Mouse (Mus musculus) midbrain, embryonic 11.5 days (tissue): ENCODE results near the gene Nos2. TPM values are rescaled to one million over a fixed set of nuclear protein-coding genes. Genes with fewer than 3 reads are reported as not detected.

Experiments used
- ATAC-seq: fragments of 200-750 bp; cut with Nextera tagmentation; 2 replicates; pipeline ENCODE4 v1.8.0; 2017; ENCODE audit warnings: moderate TSS enrichment, moderate library complexity; ENCODE audit not compliant: low FRiP score
- DNase-seq: peaks from one replicate; pipeline ENCODE4 v3.0.0; 2015; ENCODE audit warnings: low spot score; ENCODE audit errors: missing footprints
- H3K27ac ChIP-seq: fragments of 300-500 bp; sonication (generic); 2 replicates; pipeline ENCODE4 v1.5.1; 2014; ENCODE audit warnings: low read depth, low read length
- H3K27me3 ChIP-seq: fragments of 300-500 bp; sonication (generic); 2 replicates; pipeline ENCODE4 v1.6.1; 2014; ENCODE audit warnings: mild to moderate bottlenecking, low read length, moderate library complexity, mixed read lengths; ENCODE audit not compliant: control insufficient read depth, insufficient read depth
- H3K36me3 ChIP-seq: fragments of 300-500 bp; sonication (generic); 2 replicates; pipeline ENCODE4 v1.6.1; 2014; ENCODE audit warnings: mild to moderate bottlenecking, low read length, moderate library complexity, mixed read lengths; ENCODE audit not compliant: control insufficient read depth, insufficient read depth
- H3K4me1 ChIP-seq: fragments of 300-500 bp; sonication (generic); 2 replicates; pipeline ENCODE4 v1.6.1; 2014; ENCODE audit warnings: low read length; ENCODE audit not compliant: control insufficient read depth, insufficient read depth
- H3K4me2 ChIP-seq: fragments of 300-500 bp; sonication (generic); 2 replicates; pipeline ENCODE4 v1.6.1; 2014; ENCODE audit warnings: mild to moderate bottlenecking, moderate library complexity
- H3K4me3 ChIP-seq: fragments of 300-500 bp; sonication (generic); 2 replicates; pipeline ENCODE4 v1.5.1; 2014; ENCODE audit warnings: low read depth, low read length
- H3K9ac ChIP-seq: fragments of 300-500 bp; sonication (generic); 2 replicates; pipeline ENCODE4 v1.6.1; 2014; ENCODE audit warnings: low read length
- H3K9me3 ChIP-seq: fragments of 300-500 bp; sonication (generic); 2 replicates; pipeline ENCODE4 v1.6.1; 2016; ENCODE audit warnings: low read length; ENCODE audit not compliant: control insufficient read depth
- WGBS: fragments of 180-500 bp; shearing (Covaris S2); extraction: QIAGEN DNeasy Blood & Tissue Kit; methylation state at CpG from one replicate; pipeline ENCODE4 v1.1.7; 2014; 5-methylcytosine and 5-hydroxymethylcytosine counted together
- polyA plus RNA-seq: library from polyadenylated mRNA; unstranded; fragments of >200 nt; fragmentation: Nextera tagmentation; extraction: Ambion mirVana; gene quantifications from 2 replicates; pipeline ENCODE4 v1.2.1, GENCODE M21; 2014

Nos2 gene
- polyA plus RNA-seq, 1 experiment from 2014 or later, result 0.64 TPM

DNA sequence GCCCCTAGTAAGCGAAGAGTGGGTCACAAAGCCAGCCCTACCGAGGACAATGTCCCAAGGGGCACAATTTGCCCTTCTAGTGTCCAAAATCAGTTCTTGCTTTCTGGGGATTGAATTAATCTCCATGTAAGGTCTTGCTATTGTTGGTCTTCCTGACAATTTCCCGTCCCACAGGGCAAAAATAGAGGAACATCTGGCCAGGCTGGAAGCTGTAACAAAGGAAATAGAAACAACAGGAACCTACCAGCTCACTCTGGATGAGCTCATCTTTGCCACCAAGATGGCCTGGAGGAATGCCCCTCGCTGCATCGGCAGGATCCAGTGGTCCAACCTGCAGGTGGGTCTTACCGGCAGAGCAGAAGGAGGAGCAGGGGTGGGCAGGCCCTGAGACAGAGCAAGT lies 14.6 kb downstream of the Nos2 start:
- no peak overlapping the region for H3K9ac ChIP-seq
- ATAC-seq (no peak), DNase-seq (no peak)
- H3K36me3 ChIP-seq, result no peaks in the 10 kb centered on the region
- WGBS, result 77% methylated on average over 6 of the region's 6 CpGs
- no peaks in the 10 kb centered on the region for H3K9me3 ChIP-seq
- no peak overlapping the region for H3K4me3 ChIP-seq
- H3K27ac ChIP-seq, result no peak overlapping the region
- no peaks in the 10 kb centered on the region for H3K4me1 ChIP-seq
- no peaks in the 10 kb centered on the region for H3K27me3 ChIP-seq
- no peak overlapping the region for H3K4me2 ChIP-seq

GRCm38 (mm10) chr11:78943083-78943482 lies 22.5 kb downstream of the Nos2 start:
- ATAC-seq (no peak), DNase-seq (no peak)
- no peaks in the 10 kb centered on the region for H3K36me3 ChIP-seq
- no peak overlapping the region for H3K4me3 ChIP-seq
- no peak overlapping the region for H3K27ac ChIP-seq
- no peak overlapping the region for H3K4me2 ChIP-seq
- no peaks in the 10 kb centered on the region for H3K4me1 ChIP-seq
- 88% methylated on average over 1 of the region's 1 CpGs for WGBS
- no peak overlapping the region for H3K9ac ChIP-seq
- no peaks in the 10 kb centered on the region for H3K27me3 ChIP-seq
- no peaks in the 10 kb centered on the region for H3K9me3 ChIP-seq

DNA sequence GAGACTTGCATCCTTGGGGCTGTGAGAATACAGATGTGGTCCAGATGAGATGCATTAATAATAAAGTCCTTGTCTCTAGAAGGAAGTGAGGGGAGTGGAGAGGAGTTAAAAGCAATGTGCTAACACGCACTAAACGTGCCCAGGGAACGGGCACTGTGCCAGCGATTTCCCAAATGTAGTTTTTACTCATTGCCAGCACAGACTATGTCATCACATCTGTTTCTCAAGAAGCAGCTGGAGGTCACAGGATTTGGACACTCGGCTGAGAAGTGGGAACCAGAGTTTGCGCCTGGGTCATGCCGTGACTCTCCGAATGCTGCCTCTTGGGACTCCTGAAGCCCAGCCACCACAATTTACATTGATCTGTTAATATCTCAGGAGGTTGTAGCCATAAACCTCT lies 29.8 kb downstream of the Nos2 start:
- DNase-seq (no peak), ATAC-seq (no peak)
- no peaks in the 10 kb centered on the region; the same call in 1 of the 2 replicates for H3K27me3 ChIP-seq
- H3K27ac ChIP-seq, result no peak overlapping the region
- no peaks in the 10 kb centered on the region for H3K9me3 ChIP-seq
- H3K4me1 ChIP-seq, result no peaks in the 10 kb centered on the region
- no peak overlapping the region for H3K9ac ChIP-seq
- no peak overlapping the region for H3K4me2 ChIP-seq
- WGBS, result 90% methylated on average over 8 of the region's 8 CpGs
- no peaks in the 10 kb centered on the region for H3K36me3 ChIP-seq
- H3K4me3 ChIP-seq, result no peak overlapping the region

GRCm38 (mm10) chr11:78952467-78952866 lies 31.9 kb downstream of the Nos2 start:
- H3K4me3 ChIP-seq, result no peak overlapping the region
- H3K36me3 ChIP-seq, result no peaks in the 10 kb centered on the region
- no peak overlapping the region for H3K9ac ChIP-seq
- ATAC-seq, result no peak
- H3K4me1 ChIP-seq, result no peaks in the 10 kb centered on the region
- 9% methylated on average over 17 of the region's 17 CpGs for WGBS
- H3K9me3 ChIP-seq, result no peaks in the 10 kb centered on the region
- H3K4me2 ChIP-seq, result no peak overlapping the region
- H3K27ac ChIP-seq, result no peak overlapping the region
- no peaks in the 10 kb centered on the region; the same call in 1 of the 2 replicates for H3K27me3 ChIP-seq
- DNase-seq, result peak; percentile 88

- peak; percentile 98 for DNase-seq
These were observed 35.7 kb downstream of the Nos2 start for GRCm38 (mm10) chr11:78956260-78956659.

GRCm38 (mm10) chr11:78959367-78959766 lies 38.8 kb downstream of the Nos2 start:
- Histone ChIP-seq H3K4me1 (no peaks in the 10 kb centered on the region), H3K9me3 (no peaks in the 10 kb centered on the region), H3K36me3 (no peaks in the 10 kb centered on the region), H3K9ac (no peak overlapping the region), H3K4me2 (no peak overlapping the region), H3K27me3 (no peaks in the 10 kb centered on the region), H3K4me3 (no peak overlapping the region), H3K27ac (no peak overlapping the region)
- 71% methylated on average over 8 of the region's 8 CpGs for WGBS
- ATAC-seq (no peak), DNase-seq (peak; percentile 51)

More at GRCm38 (mm10) chr11:78956260-78956659, 35.7 kb downstream of the Nos2 start:
- Histone ChIP-seq H3K36me3 (no peaks in the 10 kb centered on the region), H3K4me3 (no peak overlapping the region), H3K4me2 (no peak overlapping the region), H3K9me3 (no peaks in the 10 kb centered on the region), H3K27ac (no peak overlapping the region), H3K9ac (no peak overlapping the region), H3K27me3 (no peaks in the 10 kb centered on the region; the same call in 1 of the 2 replicates), H3K4me1 (no peaks in the 10 kb centered on the region)
- 8% methylated on average over 7 of the region's 7 CpGs for WGBS
- ATAC-seq, result no peak

- Histone ChIP-seq H3K9ac (no peak overlapping the region), H3K9me3 (no peaks in the 10 kb centered on the region), H3K4me2 (no peak overlapping the region), H3K4me3 (no peak overlapping the region), H3K4me1 (no peaks in the 10 kb centered on the region), H3K27ac (no peak overlapping the region), H3K36me3 (no peaks in the 10 kb centered on the region), H3K27me3 (no peaks in the 10 kb centered on the region)
- no peak for ATAC-seq
- 71% methylated on average over 5 of the region's 5 CpGs for WGBS
- DNase-seq, result peak; percentile 77
These were observed 39.4 kb downstream of the Nos2 start for GRCm38 (mm10) chr11:78959841-78960520.

GRCm38 (mm10) chr11:78961221-78961620 lies 40.6 kb downstream of the Nos2 start:
- H3K27me3 ChIP-seq, result no peaks in the 10 kb centered on the region
- no peaks in the 10 kb centered on the region for H3K4me1 ChIP-seq
- no peak overlapping the region for H3K9ac ChIP-seq
- DNase-seq (no peak), ATAC-seq (no peak)
- no peak overlapping the region for H3K4me2 ChIP-seq
- 70% methylated on average over 5 of the region's 5 CpGs for WGBS
- no peaks in the 10 kb centered on the region for H3K36me3 ChIP-seq
- no peak overlapping the region for H3K27ac ChIP-seq
- no peaks in the 10 kb centered on the region for H3K9me3 ChIP-seq
- no peak overlapping the region for H3K4me3 ChIP-seq

DNA sequence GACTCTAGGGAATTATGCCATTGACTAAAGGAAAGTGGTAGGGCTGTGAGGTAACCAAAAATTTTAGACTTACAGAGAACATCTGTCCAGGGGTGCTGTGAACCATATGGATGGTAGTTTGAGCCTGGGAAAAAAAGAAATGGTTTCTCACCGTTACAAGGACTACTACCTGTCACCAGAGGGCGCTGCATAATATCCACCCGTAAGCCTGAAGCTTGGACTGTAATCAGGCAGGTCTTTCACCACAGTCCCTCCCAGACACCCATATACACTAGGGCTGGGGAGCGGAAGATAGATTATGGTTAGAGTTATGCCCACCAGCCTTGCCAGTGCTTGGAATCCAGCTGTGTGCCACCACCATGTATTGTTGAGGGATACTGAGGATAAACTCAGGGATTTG lies 46.8 kb downstream of the Nos2 start:
- no peaks in the 10 kb centered on the region for H3K36me3 ChIP-seq
- DNase-seq (peak; percentile 85), ATAC-seq (no peak)
- H3K4me1 ChIP-seq, result no peaks in the 10 kb centered on the region
- H3K9ac ChIP-seq, result no peak overlapping the region
- H3K27ac ChIP-seq, result no peak overlapping the region
- no peaks in the 10 kb centered on the region for H3K27me3 ChIP-seq
- WGBS, result 26% methylated on average over 4 of the region's 4 CpGs
- no peak overlapping the region for H3K4me3 ChIP-seq
- no peaks in the 10 kb centered on the region for H3K9me3 ChIP-seq
- no peak overlapping the region for H3K4me2 ChIP-seq
